Mouse (Mus musculus) gonadal fat pad, adult 2 months (tissue): Measurements from ENCODE around the gene Sbk1. TPM values are rescaled to one million over a fixed set of nuclear protein-coding genes. Genes with fewer than 3 reads are reported as not detected.

Experiments used
- DNase-seq: peaks from one replicate; pipeline ENCODE4 v3.0.0-alpha.2; 2012; ENCODE audit warnings: low read depth
- polyA plus RNA-seq: library from polyadenylated mRNA; depleted of rRNA; stranded (reverse); fragments of >200 nt; gene quantifications from 2 replicates; pipeline ENCODE4 v1.2.3, GENCODE M21; 2012; rRNA removed

Sbk1 gene
- 26.5 and 32.0 TPM in 2 replicates for polyA plus RNA-seq

DNA sequence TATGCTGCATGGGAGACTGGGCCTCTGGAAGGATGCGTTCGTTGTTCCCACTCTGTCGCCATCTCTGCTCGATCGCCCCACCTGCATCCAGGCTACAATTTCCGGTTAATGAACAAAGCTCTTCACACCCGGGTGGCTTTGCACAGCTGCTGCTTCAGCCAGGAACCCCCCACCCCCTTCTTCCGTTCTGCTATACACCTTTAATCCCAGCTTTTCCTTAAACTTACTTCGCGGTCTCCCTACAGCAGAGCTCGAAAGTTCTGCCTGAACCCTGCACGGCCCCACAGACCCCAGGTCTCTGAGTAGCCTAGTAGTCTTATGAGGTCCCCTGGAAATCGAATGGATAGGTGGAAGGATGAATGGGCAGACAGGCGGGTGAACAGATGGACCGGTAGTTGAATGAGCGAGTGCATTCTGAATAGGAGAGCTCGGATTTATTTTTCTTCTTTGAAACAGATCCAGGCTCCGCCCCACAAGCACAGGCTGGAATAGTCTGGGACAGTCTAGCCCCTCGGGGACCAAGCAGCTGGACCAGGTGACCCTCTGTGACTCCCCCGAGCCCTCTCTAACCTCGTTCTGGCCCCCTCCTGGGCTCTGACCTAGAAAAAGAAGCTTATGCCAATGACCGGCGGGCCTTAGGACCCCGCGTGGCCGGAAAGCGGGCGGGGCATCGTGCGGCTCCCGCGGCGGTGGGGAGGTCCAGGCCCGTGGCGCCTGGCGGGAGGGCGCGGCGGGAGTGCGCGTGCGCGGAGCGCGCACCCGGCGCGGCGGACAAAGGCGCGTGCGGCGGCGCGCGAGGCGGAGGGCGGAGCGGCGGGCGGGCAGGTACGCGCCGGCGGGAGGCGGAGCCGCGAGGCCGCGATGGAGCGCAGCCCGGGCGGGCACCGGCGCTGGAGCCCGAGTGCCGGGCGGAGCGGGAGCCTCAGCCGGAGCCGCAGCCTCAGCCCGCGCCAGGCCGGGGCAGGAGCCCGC is at the start of gene Sbk1:
Gene Sbk1, plus strand, starts transcription at position 908 of the 972 bp plus-strand sequence.
- DNase-seq, result no peak

DNA sequence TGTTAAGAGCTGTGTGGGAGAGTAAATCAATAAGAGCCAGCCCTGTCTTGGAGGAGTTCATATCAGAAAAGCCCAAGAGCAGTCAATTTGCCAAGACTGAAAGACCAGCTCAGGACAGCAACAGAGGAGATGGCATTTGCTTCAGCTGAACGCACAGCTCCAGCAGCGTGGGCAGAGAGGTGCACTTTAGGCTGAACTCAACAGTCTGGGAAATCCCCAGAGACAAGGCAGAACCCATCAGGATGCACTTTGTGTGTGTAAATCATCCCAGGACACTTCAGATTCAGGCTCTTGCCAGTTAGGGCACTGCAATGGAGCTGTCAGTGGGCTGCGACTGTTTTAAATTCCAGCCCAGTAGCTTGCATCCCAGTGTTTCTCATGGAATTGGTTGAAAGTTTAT is 49.7 kb upstream of the Sbk1 start:
- DNase-seq, result no peak

- DNase-seq, result no peak
Observed at GRCm38 (mm10) chr7:126226136-126226535, 46.3 kb upstream of the Sbk1 start.

DNA sequence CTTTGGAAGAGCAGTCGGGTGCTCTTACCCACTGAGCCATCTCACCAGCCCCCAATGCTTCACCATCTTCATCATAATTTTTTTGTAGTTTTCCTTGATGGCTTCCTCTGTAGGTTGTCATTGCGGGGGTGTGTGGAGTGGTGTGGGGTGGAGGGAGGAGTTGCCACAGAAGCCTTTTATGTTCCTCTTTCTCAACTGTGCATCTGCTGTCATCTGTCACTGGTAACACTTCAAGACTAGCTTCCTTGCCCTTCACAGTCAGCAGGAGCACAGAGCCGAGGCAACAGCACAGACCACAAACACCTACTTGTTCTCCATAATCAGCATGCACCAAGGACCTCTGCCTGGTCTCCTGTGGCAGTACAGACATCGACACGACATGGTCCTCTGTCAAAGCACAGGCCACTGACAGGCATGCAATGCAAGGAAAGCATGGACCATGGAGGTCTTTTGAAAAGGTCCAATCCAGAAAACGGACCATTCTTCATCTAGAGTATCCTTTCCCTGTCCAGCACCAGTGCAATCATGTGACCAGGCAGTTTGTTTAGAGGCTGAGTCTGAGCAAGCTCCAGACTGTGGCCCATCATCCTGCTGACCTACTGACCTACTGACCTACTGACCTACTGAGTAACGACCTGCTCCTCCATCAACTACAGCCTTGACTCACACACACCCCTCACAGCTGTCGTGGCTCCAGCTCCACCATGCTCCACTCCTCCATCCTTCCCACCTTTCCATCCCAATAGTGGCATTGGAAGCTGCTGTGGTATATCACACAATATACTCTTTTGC is 41.9 kb upstream of the Sbk1 start:
- DNase-seq, result no peak

- DNase-seq, result no peak
Observed at GRCm38 (mm10) chr7:126232345-126233071, 39.9 kb upstream of the Sbk1 start.

- no peak for DNase-seq
Observed at GRCm38 (mm10) chr7:126234611-126235010, 37.8 kb upstream of the Sbk1 start.

DNA sequence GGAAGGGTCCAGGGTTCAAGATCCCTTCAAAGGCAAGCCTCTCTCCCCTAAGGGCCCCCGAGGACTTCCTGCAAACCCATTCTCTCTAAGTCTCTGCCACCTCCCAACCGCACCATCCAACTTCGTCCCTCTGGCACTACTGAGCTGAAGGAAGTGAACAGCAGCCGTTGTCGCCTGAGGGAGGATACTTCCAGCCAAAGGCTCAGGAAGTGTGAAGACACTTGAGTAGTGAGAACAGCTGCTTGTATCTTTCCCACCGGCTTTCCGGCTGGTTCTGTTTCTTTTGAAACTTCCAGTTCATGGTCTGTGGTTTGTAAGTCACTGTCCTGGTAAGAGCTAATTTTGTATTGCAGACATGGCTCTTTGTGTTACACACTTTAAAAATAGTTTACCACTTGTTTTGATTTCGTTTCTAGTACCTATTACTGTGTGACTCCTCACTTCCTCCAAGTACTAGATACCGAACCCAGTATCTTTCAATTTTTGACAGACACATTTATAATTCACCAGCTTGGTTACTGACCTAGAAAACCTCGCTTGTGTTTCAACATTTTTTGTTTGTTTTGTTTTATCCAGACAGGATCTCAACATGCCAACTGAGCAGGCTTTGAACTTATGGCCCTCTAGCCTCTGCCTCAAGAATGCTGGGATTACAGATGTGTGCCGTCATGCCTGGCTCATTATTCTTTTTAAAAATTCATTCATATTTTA is 36.2 kb upstream of the Sbk1 start:
- no peak for DNase-seq

GRCm38 (mm10) chr7:126236794-126237192 is 35.6 kb upstream of the Sbk1 start:
- no peak for DNase-seq

DNA sequence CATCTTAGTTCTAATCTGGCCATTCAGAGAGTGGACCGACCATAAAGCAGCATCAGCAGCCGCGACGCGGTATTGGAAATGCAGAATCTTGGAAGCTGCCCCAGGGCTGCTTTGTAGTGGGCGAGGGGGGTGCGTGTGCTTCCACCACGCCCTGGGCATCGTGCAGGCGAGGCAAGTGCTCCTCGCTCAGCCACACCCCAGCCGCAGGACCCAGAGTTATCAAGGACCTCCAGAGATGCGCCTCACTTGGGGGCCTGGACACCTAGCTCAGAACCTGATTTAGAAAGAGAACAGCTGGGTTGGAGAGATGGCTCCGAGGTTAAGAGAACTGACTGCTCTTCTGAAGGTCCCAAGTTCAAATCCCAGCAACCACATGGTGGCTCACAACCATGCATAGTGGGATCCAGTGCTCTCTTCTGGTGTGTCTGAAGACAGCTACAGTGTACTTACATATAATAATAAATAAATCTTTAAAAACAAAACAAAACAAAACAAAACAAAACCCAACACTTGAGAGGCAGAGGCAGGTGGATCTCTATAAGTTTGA is 31.5 kb upstream of the Sbk1 start:
- DNase-seq, result no peak

- no peak for DNase-seq
Observed at GRCm38 (mm10) chr7:126244168-126244750, 28.2 kb upstream of the Sbk1 start.

GRCm38 (mm10) chr7:126248088-126248487 is 24.3 kb upstream of the Sbk1 start:
- no peak for DNase-seq

DNA sequence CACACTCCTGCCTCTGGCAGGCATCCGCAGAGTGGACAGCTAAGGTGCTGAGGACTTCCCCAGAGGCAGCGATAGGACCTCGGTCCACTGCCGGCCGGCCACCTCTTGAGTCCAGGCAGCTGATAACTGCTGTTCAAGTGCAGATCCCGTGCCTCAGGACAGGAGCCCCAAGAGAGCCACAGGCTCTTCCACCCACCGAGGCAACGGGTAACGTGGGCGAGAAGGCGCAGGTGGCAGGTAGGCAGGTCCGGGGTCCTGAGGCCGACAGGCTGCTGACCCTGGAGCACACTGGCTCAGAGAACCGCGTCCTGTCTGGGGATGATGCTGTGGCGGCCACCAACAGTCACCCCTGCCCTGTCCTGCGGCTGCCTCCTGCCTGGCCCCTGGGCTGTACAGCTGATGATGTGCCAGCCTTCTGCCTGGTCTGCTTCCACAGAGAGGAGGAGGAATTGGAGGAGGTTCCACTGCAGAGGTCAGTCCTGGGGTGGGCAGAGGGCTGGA is 23.7 kb upstream of the Sbk1 start:
- no peak for DNase-seq

- DNase-seq, result no peak
Observed at GRCm38 (mm10) chr7:126249146-126249545, 23.3 kb upstream of the Sbk1 start.

- DNase-seq, result no peak
Observed at GRCm38 (mm10) chr7:126249986-126250385, 22.4 kb upstream of the Sbk1 start.

- DNase-seq, result no peak
Observed at GRCm38 (mm10) chr7:126250481-126250880, 21.9 kb upstream of the Sbk1 start.

DNA sequence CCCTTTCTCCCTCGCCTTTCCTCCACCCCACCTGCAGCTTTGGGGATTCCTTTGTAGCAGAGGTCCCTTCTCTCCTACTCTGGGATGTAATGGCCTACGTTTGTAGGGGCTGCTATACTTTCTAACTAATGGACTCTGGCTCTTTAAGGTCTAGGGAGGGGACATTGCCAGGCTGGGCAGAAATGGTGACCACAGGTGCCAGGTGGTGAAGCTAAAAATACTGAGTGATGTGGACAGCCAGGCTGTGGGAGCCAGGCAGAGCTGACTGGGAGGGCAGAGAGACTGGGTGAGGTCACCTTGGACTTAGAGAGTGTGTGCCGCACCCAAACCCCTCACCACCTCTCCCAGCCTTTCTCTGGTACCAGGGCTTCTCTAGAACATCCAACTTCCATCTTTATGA is 20.7 kb upstream of the Sbk1 start:
- DNase-seq, result no peak

DNA sequence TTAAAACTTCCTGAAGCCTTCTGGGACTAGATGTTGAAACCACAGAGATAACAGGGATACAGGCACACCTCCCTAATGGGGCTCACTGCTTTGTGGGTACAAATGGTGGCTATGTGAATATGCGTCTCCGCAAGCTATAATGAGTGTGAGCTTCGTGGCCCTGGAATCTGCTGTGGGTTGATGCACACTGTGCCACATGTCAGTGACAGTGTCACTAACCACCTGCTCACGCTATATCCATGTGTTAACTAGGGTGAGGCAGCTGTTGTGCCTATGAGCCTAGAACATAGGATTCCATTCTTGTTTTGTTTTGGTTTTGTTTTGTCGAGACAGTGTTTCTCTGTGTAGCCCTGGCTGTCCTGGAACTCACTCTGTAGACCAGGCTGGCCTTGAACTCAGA is 20.2 kb upstream of the Sbk1 start:
- no peak for DNase-seq

DNA sequence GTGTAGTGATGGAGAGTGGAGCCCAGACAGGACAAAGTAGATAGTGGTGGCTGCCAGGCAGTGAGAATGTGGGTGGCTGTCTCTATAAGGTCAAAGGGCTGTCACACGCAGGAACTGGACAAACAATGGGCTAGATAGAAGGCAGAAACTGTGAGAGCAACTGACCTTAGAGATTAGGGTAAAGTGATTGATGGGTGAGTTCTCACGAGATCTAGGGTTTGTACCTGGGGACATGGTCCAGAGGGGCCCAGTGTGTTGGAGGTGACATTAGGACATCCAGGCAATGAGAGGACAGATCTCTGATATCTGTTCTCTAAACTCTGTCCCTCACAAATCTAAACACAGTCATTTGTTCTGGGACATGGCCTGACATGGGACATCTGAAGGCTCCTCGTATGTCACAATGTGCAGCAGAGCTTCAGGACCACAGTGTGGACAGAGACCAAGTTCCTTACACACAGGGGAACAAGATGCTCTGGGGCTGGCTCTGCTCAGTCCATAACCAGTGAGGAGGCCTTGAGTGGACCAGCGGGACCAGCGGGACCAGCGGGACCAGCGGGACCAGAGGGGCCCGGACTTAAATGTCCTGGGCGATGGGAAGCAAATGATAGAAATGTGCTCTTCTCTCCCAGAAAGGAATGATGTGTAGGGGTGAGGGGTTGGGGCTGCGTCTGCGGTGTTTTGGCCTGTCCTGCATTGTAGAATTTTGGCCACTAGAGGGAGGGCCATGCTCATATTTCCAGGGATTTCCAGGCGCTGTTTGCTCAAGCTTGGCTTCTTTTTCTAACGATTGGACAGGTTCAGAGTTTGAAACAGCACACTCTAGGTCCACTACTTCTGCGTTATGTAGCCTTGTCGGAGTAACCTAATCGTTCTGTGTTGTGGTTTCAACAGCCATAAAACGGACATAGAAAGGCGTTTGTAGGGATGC is 11.9 kb upstream of the Sbk1 start:
- DNase-seq, result no peak

- DNase-seq, result no peak
Observed at GRCm38 (mm10) chr7:126261823-126262222, 10.6 kb upstream of the Sbk1 start.
